Mouse (Mus musculus): ENCODE measurements around the gene Atp2b2. TPM values are rescaled to one million over a fixed set of nuclear protein-coding genes. Genes with fewer than 3 reads are reported as not detected.

Atp2b2 gene
- polyA plus RNA-seq, 1 experiment from 2014 or later, result 14.8 TPM

GRCm38 (mm10) chr6:113798921-113799320 lies 243.5 kb downstream of the Atp2b2 start:
- no peak overlapping the region for H3K4me2 ChIP-seq (replicated peaks)
- WGBS, result 25% methylated on average over 2 of the region's 2 CpGs
- no peaks in the 10 kb centered on the region for H3K9me3 ChIP-seq
- peaks cover 4% of the 10 kb centered on the region; the same call in 1 of the 2 replicates for H3K36me3 ChIP-seq
- peaks cover 25% of the 10 kb centered on the region for H3K4me1 ChIP-seq
- H3K9ac ChIP-seq, result no peak overlapping the region
- no peaks in the 10 kb centered on the region; the same call in 1 of the 2 replicates for H3K27me3 ChIP-seq (replicated peaks)
- H3K4me3 ChIP-seq, result no peak overlapping the region
- no peak overlapping the region for H3K27ac ChIP-seq
- ATAC-seq (ENCODE audit: low FRiP score, low read depth), result no peak

DNA sequence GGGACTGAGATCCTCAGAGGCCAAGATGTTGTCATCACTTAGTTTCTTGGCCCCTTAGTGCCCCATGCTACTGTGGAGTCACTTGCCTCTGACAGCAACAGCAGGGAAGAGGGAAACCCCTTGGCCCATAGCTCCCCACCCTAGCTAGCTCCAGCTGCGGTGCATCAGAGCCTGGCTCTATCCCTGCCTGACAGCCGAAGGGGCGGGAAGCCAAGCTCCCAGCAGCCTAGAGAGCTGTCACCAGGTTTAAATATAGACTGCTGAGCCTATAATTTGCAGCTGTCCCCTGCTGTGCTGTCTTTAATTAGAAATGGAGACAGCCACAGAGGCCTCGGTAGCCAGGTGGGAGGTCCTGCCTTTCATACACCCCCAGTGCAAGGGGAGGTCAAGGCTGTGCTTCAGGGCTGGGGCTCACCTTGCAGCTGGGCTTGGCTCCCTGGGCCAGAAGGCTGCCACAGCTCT lies 247.1 kb downstream of the Atp2b2 start:
- 5% methylated on average over 4 of the region's 4 CpGs for WGBS
- H3K9ac ChIP-seq, result no peak overlapping the region
- ATAC-seq (ENCODE audit: low FRiP score, low read depth), result peak; percentile 74
- H3K27me3 ChIP-seq (replicated peaks), result no peaks in the 10 kb centered on the region; the same call in 1 of the 2 replicates
- no peaks in the 10 kb centered on the region for H3K9me3 ChIP-seq
- H3K4me1 ChIP-seq, result peaks cover 25% of the 10 kb centered on the region
- no peak overlapping the region for H3K4me2 ChIP-seq (replicated peaks)
- no peak overlapping the region for H3K4me3 ChIP-seq
- H3K27ac ChIP-seq, result no peak overlapping the region
- no peaks in the 10 kb centered on the region for H3K36me3 ChIP-seq

- no peak overlapping the region for H3K9ac ChIP-seq
- H3K4me2 ChIP-seq (replicated peaks), result no peak overlapping the region
- no peaks in the 10 kb centered on the region; the same call in 1 of the 2 replicates for H3K27me3 ChIP-seq (replicated peaks)
- no peak overlapping the region for H3K4me3 ChIP-seq
- peaks cover 18% of the 10 kb centered on the region for H3K4me1 ChIP-seq
- no peak for ATAC-seq (ENCODE audit: low FRiP score, low read depth)
- WGBS, result 82% methylated on average over 5 of the region's 5 CpGs
- peaks cover 10% of the 10 kb centered on the region for H3K36me3 ChIP-seq
- H3K9me3 ChIP-seq, result no peaks in the 10 kb centered on the region
- no peak overlapping the region for H3K27ac ChIP-seq
These were observed 250.0 kb downstream of the Atp2b2 start for GRCm38 (mm10) chr6:113792368-113792767.

DNA sequence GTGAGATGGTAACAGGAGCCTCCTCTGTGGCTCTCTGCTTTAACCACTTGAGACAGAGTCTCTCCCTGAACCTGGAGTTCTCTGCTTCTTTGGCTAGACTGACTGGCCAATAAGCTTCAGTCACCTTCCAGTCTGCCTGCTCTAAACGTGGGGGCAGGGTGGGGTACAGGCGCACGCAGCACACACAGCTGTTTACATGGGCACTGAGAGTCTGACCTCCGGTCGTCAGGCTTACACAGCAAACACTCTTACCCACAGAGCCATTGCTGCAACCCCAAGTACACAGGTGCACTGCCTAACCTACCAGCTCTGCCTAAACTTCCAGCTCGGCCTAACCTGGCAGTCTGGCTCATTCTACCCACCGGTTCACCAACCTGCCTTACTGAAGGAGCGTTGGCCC lies 251.4 kb downstream of the Atp2b2 start:
- ATAC-seq (ENCODE audit: low FRiP score, low read depth), result no peak
- no peaks in the 10 kb centered on the region for H3K27me3 ChIP-seq (replicated peaks)
- H3K4me3 ChIP-seq, result no peak overlapping the region
- H3K27ac ChIP-seq, result no peak overlapping the region
- H3K36me3 ChIP-seq, result peaks cover 10% of the 10 kb centered on the region
- WGBS, result 85% methylated on average over 8 of the region's 8 CpGs
- H3K4me2 ChIP-seq (replicated peaks), result no peak overlapping the region
- H3K9ac ChIP-seq, result no peak overlapping the region
- H3K4me1 ChIP-seq, result peaks cover 16% of the 10 kb centered on the region
- no peaks in the 10 kb centered on the region for H3K9me3 ChIP-seq

GRCm38 (mm10) chr6:113787459-113787968 lies 254.9 kb downstream of the Atp2b2 start:
- H3K36me3 ChIP-seq, result peaks cover 13% of the 10 kb centered on the region
- H3K27me3 ChIP-seq (replicated peaks), result no peaks in the 10 kb centered on the region
- no peak overlapping the region for H3K4me2 ChIP-seq (replicated peaks)
- H3K9me3 ChIP-seq, result no peaks in the 10 kb centered on the region
- no peak overlapping the region for H3K27ac ChIP-seq
- no peak overlapping the region for H3K9ac ChIP-seq
- no peak for ATAC-seq (ENCODE audit: low FRiP score, low read depth)
- 48% methylated on average over 6 of the region's 6 CpGs for WGBS
- no peak overlapping the region for H3K4me3 ChIP-seq
- no peaks in the 10 kb centered on the region for H3K4me1 ChIP-seq

DNA sequence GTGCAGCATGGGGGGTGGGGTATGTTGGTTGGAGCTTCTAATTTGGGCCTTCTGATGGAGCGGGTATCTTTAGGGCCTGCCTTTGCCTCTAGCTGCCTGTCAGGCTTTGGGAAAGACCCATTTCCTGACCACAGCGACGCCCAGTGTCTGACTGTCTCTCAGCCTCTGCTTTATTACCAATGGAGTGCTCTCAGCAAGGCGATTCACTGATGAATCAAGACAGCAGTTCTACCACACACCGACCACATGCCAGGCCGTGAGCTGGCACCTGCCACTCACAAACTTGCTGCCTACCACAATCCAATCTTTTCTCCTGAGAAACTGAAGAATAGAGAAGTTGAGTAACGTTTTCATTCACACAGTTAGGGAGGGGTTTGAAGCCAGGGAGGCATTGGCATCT lies 256.8 kb downstream of the Atp2b2 start:
- H3K9me3 ChIP-seq, result no peaks in the 10 kb centered on the region
- H3K36me3 ChIP-seq, result peaks cover 23% of the 10 kb centered on the region
- H3K4me2 ChIP-seq (replicated peaks), result no peak overlapping the region
- no peak overlapping the region for H3K4me3 ChIP-seq
- no peak overlapping the region for H3K27ac ChIP-seq
- 85% methylated on average over 7 of the region's 7 CpGs for WGBS
- no peaks in the 10 kb centered on the region for H3K27me3 ChIP-seq (replicated peaks)
- no peaks in the 10 kb centered on the region for H3K4me1 ChIP-seq
- ATAC-seq (ENCODE audit: low FRiP score, low read depth), result no peak
- no peak overlapping the region for H3K9ac ChIP-seq

DNA sequence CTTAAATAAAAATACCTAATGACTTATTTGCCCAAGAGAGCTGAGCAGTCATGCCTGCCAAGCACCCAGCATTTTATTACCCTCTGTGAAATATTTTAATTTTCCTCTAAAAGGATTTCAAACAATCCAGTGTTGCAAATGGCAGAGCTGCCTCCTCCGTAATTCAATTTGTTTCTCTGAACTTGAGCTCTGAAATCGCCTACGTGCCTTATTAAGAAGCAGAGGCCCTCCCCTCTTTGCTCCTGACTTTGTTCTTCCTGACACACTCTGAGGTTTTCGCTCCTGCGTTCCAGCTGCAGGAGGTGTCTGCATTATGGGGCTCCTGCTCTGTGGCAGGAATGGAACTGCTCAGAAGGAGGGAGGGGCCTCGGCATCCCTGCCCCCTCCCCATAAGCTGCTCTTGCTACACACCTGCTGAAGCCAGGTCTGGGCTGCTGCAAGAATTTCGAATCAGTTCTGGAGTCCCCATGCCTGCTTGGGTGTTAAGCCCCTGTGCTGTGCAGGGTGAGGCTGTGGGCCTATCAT lies 264.1 kb downstream of the Atp2b2 start:
- H3K4me1 ChIP-seq, result no peaks in the 10 kb centered on the region
- H3K27ac ChIP-seq, result no peak overlapping the region
- peaks cover 10% of the 10 kb centered on the region; the same call in 1 of the 2 replicates for H3K36me3 ChIP-seq
- no peaks in the 10 kb centered on the region for H3K9me3 ChIP-seq
- 66% methylated on average over 7 of the region's 7 CpGs for WGBS
- H3K9ac ChIP-seq, result no peak overlapping the region
- ATAC-seq (ENCODE audit: low FRiP score, low read depth), result no peak
- no peak overlapping the region for H3K4me3 ChIP-seq
- H3K4me2 ChIP-seq (replicated peaks), result no peak overlapping the region
- H3K27me3 ChIP-seq (replicated peaks), result no peaks in the 10 kb centered on the region; the same call in 1 of the 2 replicates

- H3K27me3 ChIP-seq (replicated peaks), result no peaks in the 10 kb centered on the region
- H3K4me1 ChIP-seq, result no peaks in the 10 kb centered on the region
- H3K4me2 ChIP-seq (replicated peaks), result no peak overlapping the region
- no peak overlapping the region for H3K9ac ChIP-seq
- no peaks in the 10 kb centered on the region for H3K9me3 ChIP-seq
- ATAC-seq (ENCODE audit: low FRiP score, low read depth), result no peak
- H3K4me3 ChIP-seq, result no peak overlapping the region
- H3K36me3 ChIP-seq, result peaks cover 16% of the 10 kb centered on the region
- WGBS, result 69% methylated on average over 11 of the region's 11 CpGs
- no peak overlapping the region for H3K27ac ChIP-seq
These were observed 273.6 kb downstream of the Atp2b2 start for GRCm38 (mm10) chr6:113768804-113769203.

DNA sequence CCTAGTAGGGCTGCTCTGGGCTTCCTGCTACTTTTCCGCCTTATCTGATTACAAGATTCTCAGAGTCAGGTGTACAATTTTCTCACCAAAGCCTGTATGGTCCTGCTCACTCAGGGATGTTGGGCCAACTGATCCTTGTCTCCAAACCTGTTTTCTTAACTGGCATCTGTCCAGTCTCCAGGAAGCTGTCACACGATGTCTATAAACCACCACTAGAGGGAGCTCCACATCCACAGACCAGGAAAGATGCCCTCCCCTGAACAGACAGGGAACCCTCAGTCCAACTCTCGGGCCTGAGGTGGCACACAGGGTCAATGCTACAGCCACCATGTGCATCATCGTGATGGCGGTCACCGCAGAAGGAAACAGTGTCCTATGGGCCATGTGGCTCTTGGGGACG lies 280.8 kb downstream of the Atp2b2 start:
- Histone ChIP-seq H3K9ac (no peak overlapping the region), H3K4me2 (replicated peaks) (no peak overlapping the region), H3K27me3 (replicated peaks) (0 out of 2 replicates have a peak, but pooled peaks cover 2% of the 10 kb centered on the region), H3K27ac (no peak overlapping the region), H3K36me3 (peaks cover 8% of the 10 kb centered on the region), H3K4me1 (no peaks in the 10 kb centered on the region), H3K4me3 (no peak overlapping the region), H3K9me3 (no peaks in the 10 kb centered on the region)
- peak; percentile 44; the same call in 1 of the 2 replicates for ATAC-seq (ENCODE audit: low FRiP score, low read depth)
- 34% methylated on average over 7 of the region's 7 CpGs for WGBS

DNA sequence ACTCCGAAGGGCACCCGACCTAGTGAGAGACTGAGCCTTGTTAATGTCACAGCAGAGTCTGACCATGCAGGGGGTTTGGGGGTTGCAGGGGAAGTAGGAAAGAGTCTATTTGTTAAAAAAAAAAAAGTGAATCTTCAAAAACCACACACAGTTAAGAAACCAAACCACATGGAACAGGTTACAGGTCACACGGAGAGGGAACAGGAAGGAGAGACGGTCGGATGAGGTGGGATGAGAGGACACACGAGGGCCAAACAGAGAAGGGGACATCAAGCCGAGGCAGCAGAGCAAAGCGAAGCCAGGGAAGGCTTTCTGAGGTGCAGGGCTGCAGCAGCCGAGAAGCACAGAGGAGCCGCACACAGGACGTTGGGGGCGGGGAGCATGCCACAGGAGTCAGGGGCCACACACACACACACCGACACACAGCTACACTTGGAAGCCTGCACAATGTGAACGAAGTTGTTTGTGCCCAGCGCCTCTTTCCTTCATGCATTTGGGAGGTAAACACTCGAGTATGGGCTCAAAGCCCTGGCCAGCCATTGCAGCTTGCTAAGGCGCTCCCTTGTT lies 293.2 kb downstream of the Atp2b2 start:
- H3K4me2 ChIP-seq (replicated peaks), result no peak overlapping the region
- no peak overlapping the region for H3K4me3 ChIP-seq
- ATAC-seq (ENCODE audit: low FRiP score, low read depth), result no peak
- no peaks in the 10 kb centered on the region for H3K9me3 ChIP-seq
- H3K27me3 ChIP-seq (replicated peaks), result peaks cover 19% of the 10 kb centered on the region
- H3K9ac ChIP-seq, result no peak overlapping the region
- H3K27ac ChIP-seq, result no peak overlapping the region
- no peaks in the 10 kb centered on the region for H3K4me1 ChIP-seq
- WGBS, result 71% methylated on average over 17 of the region's 17 CpGs
- no peaks in the 10 kb centered on the region; the same call in 1 of the 2 replicates for H3K36me3 ChIP-seq

GRCm38 (mm10) chr6:113748351-113748750 lies 294.1 kb downstream of the Atp2b2 start:
- Histone ChIP-seq H3K36me3 (no peaks in the 10 kb centered on the region), H3K27ac (no peak overlapping the region), H3K9ac (no peak overlapping the region), H3K4me1 (no peaks in the 10 kb centered on the region), H3K4me2 (replicated peaks) (peak overlapping the region; percentile 31; the same call in 1 of the 2 replicates), H3K27me3 (replicated peaks) (peaks cover 19% of the 10 kb centered on the region), H3K4me3 (no peak overlapping the region), H3K9me3 (no peaks in the 10 kb centered on the region)
- 31% methylated on average over 26 of the region's 26 CpGs for WGBS
- ATAC-seq (ENCODE audit: low FRiP score, low read depth), result no peak

DNA sequence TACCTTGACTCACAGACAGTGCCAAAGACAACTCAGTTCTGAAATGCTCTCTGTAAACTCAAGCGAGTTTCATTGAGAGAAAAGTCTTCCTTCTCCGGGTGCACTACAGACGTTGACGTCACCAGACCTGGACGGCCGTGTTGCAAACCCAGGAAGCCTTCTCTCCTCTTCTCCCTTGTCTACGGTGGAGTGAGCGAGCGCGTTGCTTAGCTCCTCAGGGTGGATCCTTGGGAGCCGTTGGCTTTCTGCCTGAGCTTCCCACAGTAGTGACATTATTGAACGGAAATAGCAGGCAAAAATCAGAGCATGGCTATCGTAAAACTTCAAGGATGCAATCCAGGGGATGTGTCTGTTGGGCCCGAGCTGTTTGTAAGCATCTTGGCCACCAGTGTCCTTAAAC lies 295.1 kb downstream of the Atp2b2 start:
- WGBS, result 87% methylated on average over 14 of the region's 14 CpGs
- ATAC-seq (ENCODE audit: low FRiP score, low read depth), result no peak

GRCm38 (mm10) chr6:113745117-113745516 lies 297.3 kb downstream of the Atp2b2 start:
- H3K4me2 ChIP-seq (replicated peaks), result no peak overlapping the region
- no peak for ATAC-seq (ENCODE audit: low FRiP score, low read depth)
- H3K9me3 ChIP-seq, result no peaks in the 10 kb centered on the region
- H3K27me3 ChIP-seq (replicated peaks), result peaks cover 19% of the 10 kb centered on the region
- no peak overlapping the region for H3K4me3 ChIP-seq
- no peak overlapping the region for H3K27ac ChIP-seq
- H3K36me3 ChIP-seq, result no peaks in the 10 kb centered on the region
- no peaks in the 10 kb centered on the region for H3K4me1 ChIP-seq
- H3K9ac ChIP-seq, result no peak overlapping the region

More for the DNA sequence above, 295.1 kb downstream of the Atp2b2 start:
- Histone ChIP-seq H3K9ac (no peak overlapping the region), H3K9me3 (no peaks in the 10 kb centered on the region), H3K27me3 (replicated peaks) (peaks cover 19% of the 10 kb centered on the region), H3K4me1 (no peaks in the 10 kb centered on the region), H3K27ac (no peak overlapping the region), H3K4me3 (no peak overlapping the region), H3K36me3 (no peaks in the 10 kb centered on the region), H3K4me2 (replicated peaks) (no peak overlapping the region)
